Mouse (Mus musculus): ENCODE results near the gene Cfap54. TPM values are rescaled to one million over a fixed set of nuclear protein-coding genes. Genes with fewer than 3 reads are reported as not detected.

The Cfap54 gene
- total RNA-seq, 2 experiments from 2014 or later: 0.31 to 0.59 TPM

- no peak overlapping the region for H3K4me3 ChIP-seq
- no peak overlapping the region for H3K27ac ChIP-seq
- intact Hi-C loops (cut with DNase I): no loop called here
- DNase-seq: no peak
- no peak for TF ChIP-seq CTCF (IDR thresholded peaks at IDR 0.05)
Observed at GRCm38 (mm10) chr10:93115743-93116142, 34.3 kb upstream of the Cfap54 start.

- intact Hi-C loops (cut with DNase I): no loop called here
- no peak overlapping the region for H3K27ac ChIP-seq
- DNase-seq: no peak
- TF ChIP-seq CTCF (IDR thresholded peaks at IDR 0.05): no peak
- H3K4me3 ChIP-seq: no peak overlapping the region
Observed at GRCm38 (mm10) chr10:93114782-93115181, 33.4 kb upstream of the Cfap54 start.

DNA sequence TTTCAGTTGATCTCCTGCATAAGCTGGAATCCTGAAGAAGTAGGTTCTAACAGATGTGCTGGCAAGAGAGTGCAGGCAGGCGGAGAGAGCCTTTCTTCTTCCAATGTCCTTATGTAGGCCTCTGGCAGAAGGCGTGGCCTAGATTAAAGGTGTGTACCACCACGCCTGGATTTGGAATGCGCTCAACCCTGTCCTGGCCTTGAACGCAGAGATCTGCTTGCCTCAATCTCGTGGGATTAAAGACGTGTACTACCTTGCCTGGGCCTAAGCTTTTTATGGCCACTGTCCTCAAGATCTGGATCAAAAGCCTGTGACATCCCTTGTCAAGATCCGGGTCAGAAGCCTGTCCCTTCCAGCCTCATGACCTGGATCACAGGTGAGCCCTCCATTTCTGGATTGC, 32.5 kb upstream of the Cfap54 start:
- H3K4me3 ChIP-seq: no peak overlapping the region
- intact Hi-C loops (cut with DNase I): no loop called here
- H3K27ac ChIP-seq: no peak overlapping the region
- DNase-seq: no peak
- TF ChIP-seq CTCF (IDR thresholded peaks at IDR 0.05): no peak

DNA sequence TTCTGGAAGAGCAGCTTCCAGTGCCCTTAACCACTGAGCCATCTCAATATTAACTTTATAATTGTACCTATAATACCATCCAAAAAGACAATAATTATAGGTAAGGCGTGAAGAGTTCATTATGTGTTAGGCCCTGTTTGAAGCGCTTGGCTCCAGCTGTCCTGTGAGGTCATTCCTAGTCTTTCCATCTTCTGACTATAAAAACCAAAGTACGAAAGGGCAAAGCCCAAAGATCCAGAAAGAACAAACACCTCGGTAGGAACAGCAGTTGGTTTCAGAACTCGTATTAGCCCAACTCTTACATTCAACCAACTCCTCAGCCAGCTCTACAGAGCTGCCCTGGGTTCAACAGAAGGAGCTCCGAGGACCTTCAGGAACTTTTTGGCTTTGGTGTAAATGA, 30.6 kb upstream of the Cfap54 start:
- H3K4me3 ChIP-seq: no peak overlapping the region
- no peak for TF ChIP-seq CTCF (IDR thresholded peaks at IDR 0.05)
- DNase-seq: no peak
- intact Hi-C loops (cut with DNase I): no loop called here
- no peak overlapping the region for H3K27ac ChIP-seq

DNA sequence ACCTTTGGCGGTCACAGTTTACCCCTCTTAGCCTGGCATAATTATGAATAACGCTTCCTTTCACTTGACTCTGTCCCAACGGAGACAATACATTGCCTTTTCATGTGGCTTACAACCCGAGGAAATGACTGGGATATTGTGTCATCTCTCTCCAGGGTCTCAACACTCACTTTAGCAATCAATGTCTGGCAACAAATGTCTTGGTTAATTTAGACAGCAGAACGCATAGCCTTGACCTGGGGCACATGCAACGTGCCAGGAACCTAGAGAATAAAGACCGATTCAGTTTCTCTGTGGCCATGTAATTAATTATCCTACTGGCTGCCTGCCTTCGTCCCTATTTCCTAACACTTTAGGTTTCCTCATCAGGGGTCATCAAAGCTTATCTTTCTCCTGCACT, 30.0 kb upstream of the Cfap54 start:
- no peak for TF ChIP-seq CTCF (IDR thresholded peaks at IDR 0.05)
- intact Hi-C loops (cut with DNase I): no loop called here
- H3K4me3 ChIP-seq: no peak overlapping the region
- no peak for DNase-seq
- H3K27ac ChIP-seq: no peak overlapping the region

DNA sequence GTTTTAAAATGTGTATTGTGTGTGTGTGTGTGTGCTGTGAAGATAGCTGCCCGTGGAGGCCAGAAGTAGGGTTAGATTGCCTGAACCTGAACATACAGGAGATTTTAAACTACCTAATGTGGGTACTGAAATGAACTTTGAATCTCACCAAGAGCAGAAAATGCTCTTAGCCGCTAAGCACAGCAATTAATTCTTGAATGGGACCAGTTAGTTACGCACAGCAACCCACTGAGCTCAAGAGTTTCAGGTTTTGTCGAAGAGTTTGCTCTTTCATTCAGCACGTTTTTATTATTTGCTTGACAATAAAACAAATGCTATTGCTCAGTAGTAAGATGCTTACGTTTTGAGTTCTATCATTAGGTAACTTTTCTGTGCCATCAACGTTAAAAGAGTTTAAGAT, 23.9 kb upstream of the Cfap54 start:
- DNase-seq: no peak
- H3K4me3 ChIP-seq: no peak overlapping the region
- TF ChIP-seq CTCF (IDR thresholded peaks at IDR 0.05): no peak
- intact Hi-C loops (cut with DNase I): no loop called here
- no peak overlapping the region for H3K27ac ChIP-seq

- DNase-seq: no peak
- H3K4me3 ChIP-seq: no peak overlapping the region
- intact Hi-C loops (cut with DNase I): no loop called here
- H3K27ac ChIP-seq: no peak overlapping the region
- TF ChIP-seq CTCF (IDR thresholded peaks at IDR 0.05): no peak
Observed at GRCm38 (mm10) chr10:93104357-93104756, 22.9 kb upstream of the Cfap54 start.

DNA sequence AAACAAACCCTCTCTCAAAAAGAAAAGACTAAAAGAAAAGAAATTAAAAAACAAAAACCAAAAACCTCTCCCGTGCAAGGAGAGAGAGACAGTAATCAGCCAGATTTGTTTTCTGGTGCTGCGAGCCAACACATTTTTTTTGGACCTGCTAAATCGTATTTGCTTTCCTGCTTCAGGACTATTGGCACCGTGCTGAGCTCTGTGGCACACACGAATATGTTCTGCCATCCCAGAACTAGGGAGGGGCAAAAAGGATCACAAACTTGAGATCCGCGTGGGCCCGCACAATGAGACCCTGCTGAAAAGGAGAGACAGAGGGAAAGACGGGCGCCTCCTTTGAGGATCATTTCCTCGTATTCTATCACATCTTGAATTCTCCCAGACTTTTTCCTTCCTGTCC, 22.3 kb upstream of the Cfap54 start:
- Histone ChIP-seq H3K4me3 (no peak overlapping the region), H3K27ac (no peak overlapping the region)
- DNase-seq: no peak
- TF ChIP-seq CTCF (IDR thresholded peaks at IDR 0.05): no peak
- intact Hi-C loops (cut with DNase I): no loop called here

- TF ChIP-seq CTCF (IDR thresholded peaks at IDR 0.05): no peak
- no peak for DNase-seq
- intact Hi-C loops (cut with DNase I): no loop called here
- Histone ChIP-seq H3K4me3 (no peak overlapping the region), H3K27ac (no peak overlapping the region)
Observed at GRCm38 (mm10) chr10:93102321-93102720, 20.9 kb upstream of the Cfap54 start.

DNA sequence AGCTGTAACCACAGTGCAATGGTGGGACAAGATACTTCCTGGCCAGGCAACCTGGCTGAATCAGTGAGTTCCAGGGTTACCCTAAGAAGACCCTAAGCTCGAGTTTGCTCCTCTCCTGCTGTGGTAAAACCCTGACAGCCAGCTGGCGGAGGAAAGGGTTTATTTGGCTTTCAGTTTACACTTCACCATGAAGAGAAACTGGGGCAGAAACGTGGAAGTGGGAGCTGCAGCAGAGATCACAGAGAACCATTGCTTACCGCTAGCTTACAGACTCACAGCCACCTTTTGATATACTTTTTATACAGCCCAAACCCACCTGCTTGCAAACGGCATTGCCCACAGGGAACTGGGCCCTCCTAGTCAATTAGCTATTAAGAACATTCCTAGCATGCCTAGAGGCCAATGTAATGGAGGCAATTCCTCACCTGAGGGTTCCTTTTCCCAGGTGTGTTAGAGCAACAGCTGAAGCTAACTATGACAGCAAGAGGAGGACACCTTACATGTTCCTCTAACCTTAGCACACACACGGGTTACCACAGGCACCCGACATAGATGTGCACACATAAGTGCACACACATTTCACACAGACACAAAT, 16.9 kb upstream of the Cfap54 start:
- Histone ChIP-seq H3K27ac (no peak overlapping the region), H3K4me3 (no peak overlapping the region)
- DNase-seq: no peak
- TF ChIP-seq CTCF (IDR thresholded peaks at IDR 0.05): no peak
- intact Hi-C loops (cut with DNase I): no loop called here

- no peak for DNase-seq
Observed at GRCm38 (mm10) chr10:93097439-93097838, 16.0 kb upstream of the Cfap54 start.

DNA sequence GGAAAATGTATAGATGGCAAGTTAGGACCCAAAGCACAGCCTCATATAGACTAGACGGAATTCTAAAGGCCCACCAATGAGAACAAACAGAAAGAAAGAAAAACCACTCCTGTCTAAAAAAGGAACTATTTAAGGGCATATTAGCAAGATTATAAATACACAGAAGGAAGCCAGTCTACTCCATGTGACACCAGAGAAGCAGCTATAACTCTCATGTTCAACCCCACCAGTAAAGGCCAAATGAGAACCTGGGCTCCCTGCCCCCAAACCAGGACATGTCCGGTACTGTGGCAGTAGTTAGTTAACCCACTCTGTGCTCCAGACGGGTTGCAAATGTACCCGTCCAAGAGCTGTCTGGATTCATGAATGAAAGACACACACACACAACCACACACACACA, 14.4 kb upstream of the Cfap54 start:
- TF ChIP-seq CTCF (IDR thresholded peaks at IDR 0.05): no peak
- intact Hi-C loops (cut with DNase I): no loop called here
- DNase-seq: no peak
- H3K4me3 ChIP-seq: no peak overlapping the region
- no peak overlapping the region for H3K27ac ChIP-seq

More at GRCm38 (mm10) chr10:93097439-93097838, 16.0 kb upstream of the Cfap54 start:
- no peak overlapping the region for H3K4me3 ChIP-seq
- intact Hi-C loops (cut with DNase I): no loop called here
- no peak for TF ChIP-seq CTCF (IDR thresholded peaks at IDR 0.05)
- H3K27ac ChIP-seq: no peak overlapping the region

DNA sequence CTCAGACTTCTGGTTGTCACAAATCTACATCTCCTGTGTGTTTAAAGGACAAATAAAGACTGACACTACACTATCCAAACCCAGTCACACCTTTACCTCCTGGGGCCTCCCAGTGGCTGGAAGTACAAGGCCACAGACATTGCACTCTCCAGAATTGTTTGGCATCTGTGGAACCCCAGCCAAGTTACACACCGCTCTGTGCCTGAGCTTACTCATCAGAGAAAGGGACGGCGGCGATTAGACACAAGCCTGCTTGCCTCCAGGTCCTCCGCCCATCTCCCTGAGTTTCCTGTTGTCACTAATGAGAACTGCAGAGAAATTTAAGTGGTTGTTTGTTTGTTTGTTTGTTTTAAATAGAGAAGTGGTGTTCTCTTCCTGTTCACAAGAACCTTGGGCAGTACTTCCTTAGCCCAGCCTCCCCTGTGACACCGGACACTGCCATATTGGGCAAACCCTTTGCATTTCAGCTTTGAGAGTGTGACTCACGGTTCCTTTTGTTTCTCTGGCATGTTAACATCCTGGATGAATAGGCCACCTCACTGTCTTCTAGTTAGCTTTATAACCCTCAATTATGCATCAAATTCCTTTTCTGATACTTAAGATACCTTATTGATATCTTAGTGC, 13.7 kb upstream of the Cfap54 start:
- Histone ChIP-seq H3K27ac (no peak overlapping the region), H3K4me3 (no peak overlapping the region)
- TF ChIP-seq CTCF (IDR thresholded peaks at IDR 0.05): no peak
- DNase-seq: no peak
- intact Hi-C loops (cut with DNase I): no loop called here

GRCm38 (mm10) chr10:93091928-93092327, 10.5 kb upstream of the Cfap54 start:
- DNase-seq: no peak

More at GRCm38 (mm10) chr10:93091928-93092327, 10.5 kb upstream of the Cfap54 start:
- TF ChIP-seq CTCF (IDR thresholded peaks at IDR 0.05): no peak
- intact Hi-C loops (cut with DNase I): no loop called here
- no peak overlapping the region for H3K27ac ChIP-seq
- H3K4me3 ChIP-seq: no peak overlapping the region
